Mouse (Mus musculus): ENCODE measurements around the gene Nav1. TPM values are rescaled to one million over a fixed set of nuclear protein-coding genes. Genes with fewer than 3 reads are reported as not detected.
"Not testable (repeated sequence)": the region's sequence is repeated elsewhere in the genome, so short reads cannot be mapped to it uniquely, and the experiment has no call there.

The Nav1 gene
- total RNA-seq, 2 experiments from 2014 or later = 50.5 to 56.8 TPM

- no peak for DNase-seq (ENCODE audit: low spot score in 2 of 2)
Observed at GRCm38 (mm10) chr1:135492406-135492805, 114.7 kb downstream of the Nav1 start.

DNA sequence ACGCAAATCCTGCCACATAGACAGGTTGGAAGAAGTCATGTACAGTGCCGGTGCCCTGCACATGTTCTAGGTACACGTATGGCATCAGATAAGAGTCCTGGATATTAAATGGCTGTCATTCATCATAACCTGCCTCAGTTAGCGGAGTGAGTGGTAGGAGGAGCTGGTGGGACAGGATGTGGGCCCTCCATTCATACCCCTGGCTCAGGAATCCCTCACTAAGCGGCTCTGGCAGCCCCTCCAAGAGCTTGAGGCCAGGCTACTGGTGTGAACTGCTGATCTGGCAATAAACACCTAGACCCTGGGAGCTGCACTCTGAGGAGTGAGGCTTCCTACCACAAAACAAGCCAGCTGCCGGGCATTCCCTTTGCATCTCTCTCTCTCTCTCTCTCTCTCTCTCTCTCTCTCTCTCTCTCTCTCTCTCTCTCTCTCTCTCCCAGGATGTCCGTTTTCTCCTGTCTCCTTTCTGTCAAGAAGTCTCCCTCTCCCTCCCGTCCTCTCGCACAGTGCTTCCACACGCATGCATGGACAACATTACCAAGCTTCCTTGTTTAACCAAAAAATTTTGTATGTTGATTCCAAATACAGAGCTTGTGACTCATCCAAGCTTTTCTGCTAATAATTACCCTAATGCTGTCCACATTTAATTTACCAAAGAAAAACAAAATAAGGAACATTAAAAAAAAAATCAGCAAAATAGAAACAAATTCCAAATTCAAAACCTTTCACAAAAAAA, 116.0 kb downstream of the Nav1 start:
- DNase-seq (ENCODE audit: low spot score in 2 of 2) = no peak

GRCm38 (mm10) chr1:135488879-135489278, 118.2 kb downstream of the Nav1 start:
- DNase-seq (ENCODE audit: low spot score in 2 of 2) = no peak

- no peak for DNase-seq (ENCODE audit: low spot score in 2 of 2)
Observed at GRCm38 (mm10) chr1:135485179-135485578, 121.9 kb downstream of the Nav1 start.

- DNase-seq (ENCODE audit: low spot score in 2 of 2) = not testable (repeated sequence)
Observed at GRCm38 (mm10) chr1:135484503-135485051, 122.5 kb downstream of the Nav1 start.

DNA sequence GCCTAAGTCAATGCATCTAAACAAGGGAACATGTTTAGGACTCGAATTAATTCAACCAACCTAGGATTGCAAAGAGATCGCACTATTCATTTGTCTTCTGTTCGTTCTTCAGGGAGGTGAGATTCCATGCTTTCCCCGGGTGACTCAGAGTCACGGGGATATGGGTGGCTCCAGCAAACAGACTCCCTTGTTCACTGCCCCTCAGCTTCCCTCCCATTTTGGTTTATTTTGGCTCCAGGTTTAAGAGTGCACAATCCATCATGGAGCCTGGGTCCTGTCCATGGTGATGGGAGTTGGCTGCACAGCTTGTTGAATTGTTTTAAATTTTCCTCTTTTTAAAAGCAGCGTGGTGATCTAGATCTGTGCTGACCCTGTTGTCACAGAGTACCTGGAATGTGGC, 123.1 kb downstream of the Nav1 start:
- DNase-seq (ENCODE audit: low spot score in 2 of 2) = no peak

- no peak for DNase-seq (ENCODE audit: low spot score in 2 of 2)
Observed at GRCm38 (mm10) chr1:135482666-135483065, 124.4 kb downstream of the Nav1 start.

- no peak for DNase-seq (ENCODE audit: low spot score in 2 of 2)
Observed at GRCm38 (mm10) chr1:135481656-135482055, 125.4 kb downstream of the Nav1 start.

GRCm38 (mm10) chr1:135480815-135481214, 126.3 kb downstream of the Nav1 start:
- no peak for DNase-seq (ENCODE audit: low spot score in 2 of 2)

- DNase-seq (ENCODE audit: low spot score in 2 of 2) = no peak
Observed at GRCm38 (mm10) chr1:135475571-135475895, 131.6 kb downstream of the Nav1 start.

DNA sequence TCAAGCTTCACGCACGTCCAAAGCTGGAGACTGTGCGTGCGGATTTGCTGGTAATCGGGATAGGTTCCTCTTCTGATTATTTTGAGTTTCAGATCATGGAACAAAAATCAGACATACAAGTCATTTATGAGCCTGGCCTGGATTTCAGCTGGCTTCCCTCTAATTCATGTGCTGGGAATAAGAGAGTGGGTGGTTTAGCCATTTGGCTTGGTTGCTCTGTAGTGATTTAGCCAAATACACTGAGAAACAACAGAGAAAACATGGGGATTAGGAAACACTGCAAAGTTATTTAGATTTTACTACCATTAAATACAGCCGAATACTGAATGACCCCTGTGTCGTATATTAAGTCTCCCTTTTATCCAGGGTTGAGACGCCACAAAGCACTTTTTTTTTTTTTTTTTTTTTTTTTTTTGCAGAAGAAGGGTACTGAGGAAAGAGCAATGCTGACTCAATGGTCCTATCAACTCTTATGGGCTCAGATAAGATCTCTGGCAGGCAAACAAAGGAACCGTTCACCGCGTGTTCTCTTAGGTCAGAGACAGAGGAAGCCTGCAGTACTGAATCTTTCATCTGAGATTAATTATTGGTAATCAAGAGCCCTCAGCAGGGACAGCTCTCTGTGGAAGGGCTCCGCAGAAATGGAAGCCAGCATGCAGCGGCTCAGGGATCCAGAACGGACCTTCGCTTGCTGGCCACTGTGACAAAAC, 132.1 kb downstream of the Nav1 start:
- DNase-seq (ENCODE audit: low spot score in 2 of 2) = peak in 1 of 2 experiments; percentile 47

DNA sequence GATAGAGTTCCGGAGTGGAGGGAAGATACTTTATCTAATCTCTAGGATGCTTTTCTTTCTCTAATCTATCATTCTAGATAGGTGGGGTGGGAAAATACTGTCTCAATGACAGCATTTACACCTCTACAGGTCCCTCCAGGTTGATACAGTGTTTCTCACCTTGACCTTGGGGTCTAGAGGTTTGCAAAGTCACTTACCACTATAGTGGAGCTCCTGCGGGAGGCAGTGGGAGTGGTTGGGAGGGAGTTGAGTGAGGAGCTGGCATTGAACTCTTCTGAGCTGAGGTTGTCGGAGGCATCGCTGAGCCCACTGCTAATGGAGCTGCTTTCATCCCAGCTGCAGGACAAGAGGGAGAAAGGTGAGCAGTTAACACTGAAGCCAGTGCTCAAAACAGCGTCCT, 134.6 kb downstream of the Nav1 start:
- DNase-seq (ENCODE audit: low spot score in 2 of 2) = no peak

GRCm38 (mm10) chr1:135471742-135472141, 135.4 kb downstream of the Nav1 start:
- no peak for DNase-seq (ENCODE audit: low spot score in 2 of 2)

DNA sequence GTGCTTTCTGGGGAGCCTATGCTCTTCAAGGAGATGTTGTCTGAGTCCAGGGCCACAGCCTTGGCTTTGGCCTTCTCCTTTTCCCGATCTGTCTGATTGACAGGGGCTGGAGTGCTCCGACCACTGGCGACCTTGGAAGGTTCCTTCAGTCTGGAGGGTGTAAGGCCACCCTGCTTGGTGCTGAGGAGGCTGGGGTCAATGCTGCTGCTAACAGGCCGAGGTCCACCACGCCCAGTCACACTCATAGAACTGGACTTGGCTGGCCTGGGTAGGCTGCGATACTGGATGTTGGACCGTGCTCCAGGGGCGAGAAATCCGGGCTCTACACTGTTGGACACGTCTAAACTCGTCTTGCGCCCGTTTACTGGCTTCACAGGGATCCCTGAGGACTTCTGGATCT, 136.5 kb downstream of the Nav1 start:
- no peak for DNase-seq (ENCODE audit: low spot score in 2 of 2)

DNA sequence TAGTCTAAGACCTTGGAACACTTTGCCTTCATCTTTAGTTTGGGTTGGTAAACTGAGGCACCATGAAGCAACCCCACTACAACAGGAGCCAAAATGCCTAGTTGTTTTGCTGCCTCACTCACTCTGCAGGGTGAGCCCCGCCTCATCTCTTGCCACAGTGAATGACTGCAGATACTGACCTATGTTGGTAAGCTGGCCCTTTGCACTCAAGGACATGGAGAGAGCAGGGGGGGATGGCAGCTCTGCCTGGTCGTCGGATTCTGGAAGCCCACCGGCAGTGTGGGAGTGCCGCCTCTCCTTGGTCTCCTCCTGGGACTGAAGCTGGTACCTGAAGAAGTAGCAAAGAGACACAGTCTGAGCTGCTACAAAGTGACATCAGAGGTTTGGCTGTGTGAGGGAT, 139.6 kb downstream of the Nav1 start:
- DNase-seq (ENCODE audit: low spot score in 2 of 2) = no peak

- no peak for DNase-seq (ENCODE audit: low spot score in 2 of 2)
Observed at GRCm38 (mm10) chr1:135466935-135467334, 140.2 kb downstream of the Nav1 start.

- no peak for DNase-seq (ENCODE audit: low spot score in 2 of 2)
Observed at GRCm38 (mm10) chr1:135465734-135466133, 141.4 kb downstream of the Nav1 start.

- no peak for DNase-seq (ENCODE audit: low spot score in 2 of 2)
Observed at GRCm38 (mm10) chr1:135462736-135463135, 144.4 kb downstream of the Nav1 start.

DNA sequence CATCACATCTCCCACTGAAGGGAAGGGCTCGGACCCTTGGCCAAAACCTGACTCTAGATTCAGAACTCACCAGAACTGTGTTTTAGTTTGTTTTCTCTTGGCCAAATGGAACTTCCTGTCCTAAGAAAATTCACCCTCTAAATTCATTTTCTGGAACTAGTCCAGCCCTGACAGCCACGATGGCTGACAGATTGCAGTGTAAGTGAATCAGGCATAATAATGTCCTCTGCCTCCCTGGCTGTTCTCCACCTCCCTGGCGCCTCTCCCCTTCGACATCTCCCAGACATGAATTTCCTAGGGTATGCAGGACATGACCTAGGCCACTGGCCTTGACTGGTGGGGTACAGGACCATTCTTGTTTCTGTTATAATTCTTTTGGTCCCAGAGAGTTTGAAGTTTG, 144.8 kb downstream of the Nav1 start:
- DNase-seq (ENCODE audit: low spot score in 2 of 2) = peak in 1 of 2 experiments; percentile 39

GRCm38 (mm10) chr1:135461097-135461730, 145.9 kb downstream of the Nav1 start:
- DNase-seq (ENCODE audit: low spot score in 2 of 2) = peak; percentile 38 to 82

DNA sequence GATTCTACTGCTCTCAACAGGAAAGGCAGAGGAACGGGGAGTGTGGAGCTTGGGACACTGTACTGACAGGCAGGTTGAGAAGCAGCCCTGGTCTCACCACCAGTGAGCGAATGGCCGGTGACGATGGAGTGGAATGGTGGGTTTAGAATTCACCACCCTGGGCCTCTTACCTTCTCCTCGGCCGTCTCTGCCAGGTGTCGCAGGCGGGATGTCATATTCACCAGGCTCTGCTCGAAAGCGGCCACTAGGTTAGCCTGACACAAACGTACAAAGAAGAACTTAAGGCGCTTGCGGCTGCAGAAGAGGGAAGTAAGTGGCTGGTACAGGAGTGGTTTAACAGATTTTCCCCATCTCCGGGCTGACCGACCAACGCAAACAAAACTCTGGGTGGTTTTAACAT, 146.6 kb downstream of the Nav1 start:
- DNase-seq (ENCODE audit: low spot score in 2 of 2) = no peak

DNA sequence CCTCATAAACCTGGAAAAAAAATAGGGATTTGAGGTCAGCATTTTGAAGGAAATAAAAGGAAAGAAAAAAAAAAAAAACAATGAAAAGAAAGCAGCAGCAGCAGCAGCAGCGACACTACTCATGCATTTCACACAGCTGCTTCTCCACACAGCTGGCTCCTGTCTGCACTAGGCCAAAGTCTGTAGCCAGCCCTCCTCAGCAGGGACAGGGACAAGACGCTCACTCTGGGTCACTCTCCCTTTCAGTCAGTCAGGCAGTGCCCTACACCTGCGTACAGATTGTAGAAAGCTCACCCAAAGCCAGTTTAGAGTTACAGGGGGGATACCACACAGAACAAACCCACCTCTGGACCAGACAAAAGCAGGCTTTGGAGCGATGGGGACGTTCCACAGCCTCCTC, 149.2 kb downstream of the Nav1 start:
- DNase-seq (ENCODE audit: low spot score in 2 of 2) = no peak

Measured in layer of hippocampus, adult 18-20 months (tissue).